Mouse (Mus musculus) c-Kit-negative CD71-positive TER-119-positive erythroid progenitor cells, embryonic 14.5 days (primary cell): Measurements from ENCODE around the gene Hist1h3i.

Source experiments
- DNase-seq: peaks from one replicate; pipeline ENCODE4 v3.0.0-alpha.2; 2013; ENCODE audit warnings: low read depth, low spot score

Hist1h3i gene

DNA sequence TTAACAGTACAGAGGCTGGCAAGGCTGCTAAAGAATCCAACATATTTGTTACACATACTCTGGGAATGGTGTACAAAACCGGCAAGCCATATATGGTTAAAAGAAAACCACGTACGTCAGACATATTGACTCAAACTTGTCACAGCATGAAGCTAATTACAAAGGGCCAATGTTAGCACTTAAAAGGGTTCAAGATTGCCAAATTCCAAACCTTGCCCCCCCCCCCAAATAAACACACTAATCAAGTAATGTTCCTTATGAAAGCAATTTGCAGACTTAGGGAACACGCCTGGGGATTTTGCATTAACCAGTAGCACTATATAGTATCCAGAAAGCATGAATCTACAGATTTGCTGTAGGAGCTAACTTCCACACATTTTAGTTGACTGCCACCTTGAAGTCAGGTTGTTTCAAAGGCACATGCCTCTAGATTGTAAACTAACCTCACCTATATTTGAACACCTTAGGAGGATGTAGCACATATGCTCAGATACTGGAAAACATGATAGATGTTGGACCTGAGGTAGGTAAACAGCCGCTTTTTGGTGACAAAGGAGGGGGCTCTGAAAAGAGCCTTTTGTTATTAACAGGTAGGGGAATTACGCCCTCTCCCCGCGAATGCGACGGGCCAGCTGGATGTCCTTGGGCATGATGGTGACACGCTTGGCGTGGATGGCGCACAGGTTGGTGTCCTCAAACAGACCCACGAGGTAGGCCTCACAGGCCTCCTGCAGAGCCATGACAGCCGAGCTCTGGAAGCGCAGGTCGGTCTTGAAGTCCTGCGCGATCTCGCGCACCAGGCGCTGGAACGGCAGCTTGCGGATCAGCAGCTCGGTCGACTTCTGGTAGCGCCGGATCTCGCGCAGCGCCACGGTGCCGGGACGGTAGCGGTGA lies 562 bp downstream of the Hist1h3i start:
- peak; percentile 66 for DNase-seq

DNA sequence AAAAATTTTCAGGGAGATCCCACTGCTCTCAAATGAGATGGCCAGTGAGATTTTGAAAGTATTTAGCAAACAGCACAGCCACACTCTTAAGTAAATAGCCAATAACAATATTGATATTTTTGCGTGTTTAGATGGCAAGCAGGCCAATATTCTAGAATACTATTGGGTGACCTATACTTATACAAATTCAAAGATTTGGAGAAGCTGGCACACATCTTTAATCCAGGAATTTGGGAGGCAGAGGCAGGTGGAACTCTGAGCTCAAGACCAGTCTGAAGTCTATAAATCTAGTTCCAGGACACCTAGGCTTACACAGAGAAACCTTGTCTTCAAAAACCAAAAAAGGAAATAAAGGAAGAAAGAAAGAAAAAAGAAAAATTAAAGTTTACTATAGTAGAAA lies 1.5 kb downstream of the Hist1h3i start:
- DNase-seq = peak; percentile 24

DNA sequence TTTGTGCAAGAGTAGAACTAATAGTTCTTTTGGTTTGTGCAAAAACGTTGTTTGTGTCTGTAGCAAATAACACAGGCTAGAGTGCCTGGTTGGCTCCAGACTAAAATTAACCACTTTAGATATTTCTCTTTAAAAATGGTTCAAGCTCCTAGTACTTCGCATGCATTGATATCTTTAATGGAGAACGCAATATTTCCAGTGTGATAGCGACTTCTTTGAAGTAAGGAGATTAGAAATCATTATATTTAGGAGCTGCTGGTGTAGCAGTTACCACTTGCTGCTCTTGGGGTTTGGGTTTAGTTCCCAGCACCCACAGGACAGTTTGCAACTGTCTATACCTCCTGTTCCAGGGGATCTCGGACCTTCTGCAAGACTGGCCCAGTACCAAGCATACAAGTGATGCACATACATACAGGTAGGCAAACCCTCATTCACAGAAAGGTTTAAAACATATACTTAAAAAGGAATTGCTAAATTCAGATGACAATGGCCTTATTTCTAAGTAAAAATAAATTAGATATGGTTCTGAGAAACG lies 2.1 kb downstream of the Hist1h3i start:
- peak; percentile 40 for DNase-seq

DNA sequence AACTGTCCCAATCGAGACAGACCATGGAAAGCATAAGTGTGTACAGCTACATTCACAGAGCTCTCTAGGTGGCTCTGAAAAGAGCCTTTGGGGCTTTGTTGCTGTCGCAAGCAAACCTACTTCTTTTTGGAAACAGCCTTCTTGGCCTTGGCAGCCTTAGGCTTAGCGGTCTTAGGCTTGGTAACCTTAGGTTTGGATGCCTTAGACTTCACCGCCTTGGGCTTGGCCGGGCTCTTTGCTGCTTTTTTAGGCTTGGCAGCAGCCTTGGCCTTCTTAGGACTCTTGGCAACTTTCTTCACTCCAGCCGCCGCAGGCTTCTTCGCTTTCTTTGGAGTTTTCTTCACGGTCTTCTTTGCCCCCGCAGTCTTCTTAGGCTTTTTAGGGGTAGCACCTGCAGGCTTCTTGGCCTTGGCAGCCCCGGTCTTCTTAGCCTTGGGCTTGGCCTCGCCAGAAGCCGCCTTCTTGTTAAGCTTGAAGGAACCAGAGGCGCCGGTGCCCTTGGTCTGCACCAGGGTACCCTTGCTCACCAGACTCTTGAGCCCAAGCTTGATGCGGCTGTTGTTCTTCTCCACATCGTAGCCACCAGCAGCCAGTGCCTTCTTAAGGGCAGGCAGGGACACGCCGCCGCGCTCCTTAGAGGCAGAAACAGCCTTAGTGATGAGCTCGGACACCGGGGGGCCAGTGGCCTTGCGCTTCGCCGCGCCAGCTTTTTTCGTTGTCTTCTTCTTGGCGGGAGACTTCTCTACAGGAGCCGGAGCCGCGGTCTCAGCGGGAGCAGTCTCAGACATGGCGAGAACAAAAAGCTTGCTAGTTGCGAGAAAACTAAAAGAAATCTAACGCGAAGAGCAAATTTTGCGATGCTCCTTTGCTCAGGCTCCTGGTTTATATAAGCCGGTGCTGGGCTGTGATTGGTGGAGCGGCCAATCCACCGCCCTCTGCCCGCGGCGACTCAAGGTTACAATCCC lies 3.1 kb downstream of the Hist1h3i start, which contains the start of gene Hist1h1b:
Gene Hist1h1b, minus strand, starts transcription at position 859 of the 965 bp plus-strand sequence.
- DNase-seq = peak; percentile 87

DNA sequence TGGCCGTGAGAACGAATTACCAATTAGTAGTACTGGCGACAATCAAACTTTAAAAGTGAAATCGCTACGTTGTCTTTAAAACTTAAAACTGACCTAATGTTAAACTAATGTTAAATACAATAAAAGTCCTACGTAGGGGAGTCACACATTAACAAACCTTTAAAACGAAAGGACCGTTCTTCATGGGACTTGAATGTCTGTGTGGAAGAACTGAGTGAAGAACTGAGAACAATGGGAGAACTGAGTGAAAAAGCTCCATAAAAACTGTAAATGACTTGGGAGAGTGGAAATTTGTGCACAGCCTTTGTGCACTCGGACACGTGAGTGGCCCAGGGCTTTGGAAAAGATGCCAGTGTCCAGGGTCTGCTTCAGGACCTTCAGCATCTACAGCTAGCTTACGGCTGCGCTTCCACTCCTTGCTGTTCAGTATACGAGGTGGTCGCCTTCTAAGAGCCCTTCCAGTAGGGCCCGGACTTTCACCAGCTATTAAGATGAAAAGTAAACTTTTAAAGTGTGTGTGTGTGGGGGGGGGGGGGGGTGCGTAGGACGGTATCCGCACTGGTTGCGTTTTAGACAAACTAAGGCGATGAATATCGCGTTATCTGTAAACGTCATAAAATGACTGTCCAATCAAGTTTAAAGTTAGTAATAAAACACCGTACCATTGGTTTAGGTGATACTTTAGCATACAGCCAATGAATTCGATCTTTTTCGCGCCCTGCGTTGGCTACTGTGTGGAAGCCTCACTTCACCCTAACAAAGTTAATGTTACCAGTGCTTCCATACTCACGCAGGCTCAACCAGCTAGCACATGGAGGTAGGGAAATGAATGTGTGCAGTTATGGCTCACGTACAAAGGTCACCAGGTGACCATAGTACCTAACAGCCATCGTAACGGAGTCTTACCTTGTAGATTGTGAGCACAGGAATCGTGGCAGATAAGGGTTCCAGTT lies 4.1 kb downstream of the Hist1h3i start:
- DNase-seq = peak; percentile 85

DNA sequence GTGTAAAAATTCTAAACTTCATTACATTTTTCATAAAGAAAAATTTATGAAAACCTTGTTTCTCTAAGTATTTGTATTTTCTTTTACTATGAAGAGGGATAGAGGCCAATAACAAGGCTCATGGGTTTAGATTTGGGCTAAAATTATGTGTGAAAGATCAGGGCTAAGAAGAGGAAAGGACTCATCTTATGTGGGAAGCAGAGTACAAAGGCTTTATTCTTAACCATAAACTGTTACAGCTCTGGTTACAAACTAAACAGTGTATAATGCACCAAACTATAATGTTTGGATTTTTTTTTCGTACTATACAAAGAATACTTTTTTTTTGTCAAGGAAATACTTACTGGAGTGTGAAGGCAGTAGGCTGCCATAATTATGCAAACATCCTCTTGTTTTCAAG lies 27.5 kb downstream of the Hist1h3i start:
- no peak for DNase-seq

DNA sequence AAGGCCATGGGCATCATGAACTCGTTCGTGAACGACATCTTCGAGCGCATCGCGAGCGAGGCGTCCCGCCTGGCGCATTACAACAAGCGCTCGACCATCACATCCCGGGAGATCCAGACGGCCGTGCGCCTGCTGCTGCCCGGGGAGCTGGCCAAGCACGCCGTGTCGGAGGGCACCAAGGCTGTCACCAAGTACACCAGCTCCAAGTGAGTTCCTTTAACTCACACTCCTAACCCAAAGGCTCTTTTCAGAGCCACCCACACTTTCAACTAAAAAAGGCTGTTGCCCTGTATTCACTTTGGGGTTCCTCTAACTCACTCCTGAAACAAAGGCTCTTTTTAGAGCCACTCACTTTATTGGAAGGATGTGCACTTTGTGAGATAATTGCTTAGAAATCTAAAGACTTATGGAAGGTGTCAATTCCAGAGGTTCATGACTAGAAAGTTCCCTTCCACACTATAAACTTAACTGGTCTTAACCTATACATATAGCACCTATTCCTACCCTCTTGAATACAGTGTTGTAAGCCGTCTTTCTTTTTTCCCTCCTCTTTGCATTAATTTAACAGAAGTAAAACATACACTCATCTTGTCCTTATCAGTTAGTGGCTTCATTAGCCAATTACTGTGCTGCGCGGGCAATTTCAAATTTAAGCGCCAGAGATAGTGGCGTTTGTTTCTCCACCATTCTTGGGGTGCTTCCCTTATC lies 28.7 kb downstream of the Hist1h3i start:
- DNase-seq = peak; percentile 89

DNA sequence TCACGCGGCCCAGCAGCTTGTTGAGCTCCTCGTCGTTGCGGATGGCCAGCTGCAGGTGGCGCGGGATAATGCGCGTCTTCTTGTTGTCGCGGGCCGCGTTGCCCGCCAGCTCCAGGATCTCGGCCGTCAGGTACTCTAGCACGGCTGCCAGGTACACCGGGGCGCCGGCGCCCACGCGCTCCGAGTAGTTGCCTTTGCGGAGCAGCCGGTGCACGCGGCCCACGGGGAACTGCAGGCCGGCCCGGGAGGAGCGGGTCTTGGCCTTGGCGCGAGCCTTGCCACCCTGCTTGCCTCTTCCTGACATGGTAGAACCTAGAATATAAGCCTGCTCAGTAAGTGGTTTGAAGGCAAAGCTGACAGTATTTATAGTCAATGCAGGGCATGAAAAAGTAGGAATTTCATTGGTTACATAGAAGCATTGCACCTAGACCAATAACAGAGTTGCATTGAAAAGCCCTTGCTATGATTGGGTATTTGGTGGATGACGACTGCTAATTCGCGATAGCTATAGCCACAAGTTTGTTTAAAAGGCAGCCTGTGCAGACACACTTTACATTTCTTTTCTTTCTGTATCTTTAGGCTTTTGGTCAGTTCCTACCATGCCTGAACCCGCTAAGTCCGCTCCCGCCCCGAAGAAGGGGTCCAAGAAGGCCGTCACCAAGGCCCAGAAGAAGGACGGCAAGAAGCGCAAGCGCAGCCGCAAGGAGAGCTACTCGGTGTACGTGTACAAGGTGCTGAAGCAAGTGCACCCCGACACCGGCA lies 29.5 kb downstream of the Hist1h3i start, which contains the start of the genes Hist1h2ak and Hist1h2bn:
Gene Hist1h2ak, minus strand, starts transcription at position 304 of the 762 bp plus-strand sequence.
Gene Hist1h2bn, plus strand, starts transcription at position 600 of the 762 bp plus-strand sequence.
- peak; percentile 97 for DNase-seq

DNA sequence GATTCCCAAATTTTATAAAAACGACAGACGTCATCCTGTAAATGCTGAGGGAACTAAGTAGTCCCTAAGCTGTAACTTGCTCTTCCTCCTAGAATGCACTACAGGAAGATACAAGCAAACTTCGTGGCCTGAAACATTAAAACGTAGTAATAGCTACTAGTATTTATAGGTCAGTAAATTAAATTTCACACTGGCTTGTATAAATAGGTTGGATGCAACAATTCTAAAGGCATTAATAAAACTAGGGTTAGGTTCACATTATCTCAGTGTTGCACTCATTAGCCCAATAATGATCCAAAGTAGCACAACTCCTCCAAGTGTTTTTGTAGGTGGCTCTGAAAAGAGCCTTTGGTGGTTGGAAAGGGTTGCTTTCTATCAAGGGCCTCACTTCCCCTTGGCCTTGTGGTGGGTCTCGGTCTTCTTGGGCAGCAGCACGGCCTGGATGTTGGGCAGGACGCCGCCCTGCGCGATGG lies 30.1 kb downstream of the Hist1h3i start:
- DNase-seq = peak; percentile 64

DNA sequence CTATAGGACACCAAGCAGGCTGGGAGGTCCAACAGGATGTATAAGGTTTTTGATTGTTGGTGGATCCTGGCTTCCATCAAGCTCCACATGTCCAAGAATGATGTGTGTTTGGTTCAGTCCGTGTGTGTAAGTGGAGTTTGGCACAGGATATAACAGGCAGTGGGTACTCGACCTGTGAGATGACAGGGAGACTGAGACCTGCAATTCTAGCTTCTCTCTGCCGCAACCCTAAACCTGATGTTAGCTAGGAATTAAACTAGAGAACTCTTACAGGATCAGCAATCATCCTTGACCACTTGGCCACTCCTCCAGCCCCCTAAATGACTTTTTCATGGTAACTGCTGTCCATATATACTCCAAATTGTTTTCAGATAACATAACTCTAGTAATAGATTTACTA lies 30.8 kb downstream of the Hist1h3i start:
- DNase-seq = peak; percentile 50

DNA sequence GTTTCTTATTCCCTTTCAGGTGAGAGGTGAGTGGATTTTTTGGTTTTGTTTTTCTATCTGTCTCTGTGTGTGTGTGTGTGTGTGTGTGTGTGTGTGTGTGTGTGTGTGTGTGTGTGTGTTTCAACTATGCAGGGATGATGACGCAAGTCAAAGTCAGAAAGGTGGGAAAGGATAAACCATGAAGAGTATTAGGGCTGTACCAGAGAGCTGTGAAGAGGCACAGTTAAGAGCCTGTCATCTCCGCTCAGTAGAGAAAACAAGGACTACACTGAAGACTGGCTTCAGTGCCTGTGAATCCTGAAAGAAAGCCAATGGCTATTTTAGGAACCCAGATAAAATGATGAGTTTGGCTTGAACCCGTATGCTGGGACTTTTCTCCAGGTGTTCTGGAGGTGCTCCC lies 31.3 kb downstream of the Hist1h3i start:
- no peak for DNase-seq

DNA sequence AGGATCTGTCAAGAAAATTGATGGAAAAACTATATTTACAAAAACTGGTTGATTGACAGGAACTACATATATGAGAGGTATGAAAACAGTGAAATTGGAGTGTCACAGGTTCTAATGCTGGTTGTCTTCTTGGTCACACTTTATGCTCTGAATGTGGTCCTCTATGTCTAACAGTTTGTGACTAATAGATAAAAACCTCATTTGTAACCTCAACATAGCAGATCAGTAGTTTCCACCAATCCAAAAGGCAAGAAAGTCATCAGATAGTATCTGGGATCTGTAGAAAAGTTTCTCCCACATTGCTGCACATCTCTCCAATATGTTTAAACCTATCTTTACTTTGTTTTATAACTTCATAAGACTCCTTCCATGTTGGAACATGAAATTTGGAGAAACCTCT lies 31.8 kb downstream of the Hist1h3i start:
- DNase-seq = peak; percentile 41

DNA sequence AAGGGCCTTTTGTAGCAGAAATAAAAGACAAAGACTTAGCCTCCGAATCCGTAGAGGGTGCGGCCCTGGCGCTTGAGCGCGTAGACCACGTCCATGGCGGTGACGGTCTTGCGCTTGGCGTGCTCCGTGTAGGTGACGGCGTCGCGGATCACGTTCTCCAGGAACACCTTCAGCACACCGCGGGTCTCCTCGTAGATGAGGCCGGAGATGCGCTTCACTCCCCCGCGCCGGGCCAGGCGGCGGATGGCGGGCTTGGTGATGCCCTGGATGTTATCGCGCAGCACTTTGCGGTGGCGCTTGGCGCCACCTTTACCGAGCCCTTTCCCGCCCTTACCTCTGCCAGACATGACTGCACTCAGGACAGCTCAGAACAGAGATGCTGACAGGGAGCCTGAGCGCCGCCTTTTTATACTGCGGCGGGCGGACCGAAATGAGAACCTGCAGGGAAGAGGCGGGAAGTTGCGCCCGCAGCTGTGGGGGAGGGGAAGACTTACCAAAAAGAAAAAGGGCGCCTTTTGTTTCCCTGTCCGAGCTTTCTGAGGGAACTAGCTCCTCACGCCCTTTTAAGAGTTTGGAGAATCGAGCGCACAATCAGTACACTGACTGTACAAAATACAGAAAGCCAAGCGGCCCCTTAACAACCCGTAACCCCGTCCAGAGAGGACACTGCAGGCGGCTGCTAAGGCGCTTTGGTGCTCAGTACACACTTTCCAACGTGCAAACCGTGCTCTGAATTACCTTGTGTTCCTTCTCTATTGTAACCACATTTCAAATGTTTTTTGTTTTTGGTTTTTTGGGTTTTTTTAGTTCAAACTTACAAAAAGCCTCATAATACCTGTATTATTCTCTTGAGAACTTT lies 32.8 kb downstream of the Hist1h3i start, which contains the start of gene Hist1h4k:
Gene Hist1h4k, minus strand, starts transcription at position 347 of the 859 bp plus-strand sequence.
- peak; percentile 85 for DNase-seq

DNA sequence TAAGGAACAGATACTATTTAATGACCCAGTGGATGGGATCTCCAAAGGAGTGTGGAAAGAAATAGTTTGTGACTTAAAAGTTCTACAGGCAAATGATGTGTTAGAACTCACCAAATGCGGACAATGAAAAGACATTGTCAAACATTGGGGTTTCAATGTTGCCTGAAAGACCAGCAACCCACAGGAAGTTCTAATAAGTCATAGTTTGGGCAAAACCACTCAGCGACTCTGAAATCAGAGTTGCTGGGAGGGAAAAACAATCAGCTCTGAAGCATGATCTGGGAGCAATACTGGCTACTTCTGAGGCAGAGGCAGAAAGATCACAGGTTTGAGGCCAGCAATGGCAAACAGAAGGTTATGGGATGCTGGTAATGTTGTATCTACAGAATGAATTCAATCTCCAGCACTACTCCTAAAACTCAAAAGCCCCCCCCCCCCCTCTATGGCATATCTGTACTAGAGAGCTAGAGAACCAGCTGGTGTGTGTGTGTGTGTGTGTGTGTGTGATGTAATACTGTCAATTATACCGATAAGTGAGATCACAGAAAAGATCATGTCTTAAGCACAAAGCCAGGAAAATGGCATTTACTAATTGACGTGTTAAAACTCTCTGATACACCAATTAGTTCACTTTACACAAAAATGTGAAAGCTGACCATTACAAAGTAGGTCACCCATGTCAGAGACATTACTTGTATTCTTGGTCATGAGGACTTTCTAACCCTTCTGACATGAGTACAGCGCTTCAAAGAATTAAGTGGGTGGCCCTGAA lies 33.6 kb downstream of the Hist1h3i start:
- DNase-seq = peak; percentile 47

DNA sequence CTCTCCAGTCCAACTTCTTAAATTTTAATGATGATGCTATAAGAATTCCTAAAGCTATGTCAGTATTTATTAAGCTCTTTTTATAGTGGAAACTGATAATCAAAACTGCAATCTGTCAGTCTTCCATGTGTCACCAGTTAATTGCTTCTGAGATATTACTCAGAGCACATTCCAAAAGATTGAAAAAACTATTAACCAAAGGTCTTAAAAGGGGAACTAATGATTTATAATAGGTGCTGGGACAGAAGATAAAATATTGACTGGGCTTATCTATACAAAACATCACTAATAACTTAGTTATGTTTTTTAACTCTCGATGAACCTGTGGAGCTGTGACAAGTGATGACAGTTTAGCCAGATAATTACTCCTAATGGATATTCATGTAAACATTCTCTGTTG lies 38.2 kb downstream of the Hist1h3i start:
- no peak for DNase-seq

DNA sequence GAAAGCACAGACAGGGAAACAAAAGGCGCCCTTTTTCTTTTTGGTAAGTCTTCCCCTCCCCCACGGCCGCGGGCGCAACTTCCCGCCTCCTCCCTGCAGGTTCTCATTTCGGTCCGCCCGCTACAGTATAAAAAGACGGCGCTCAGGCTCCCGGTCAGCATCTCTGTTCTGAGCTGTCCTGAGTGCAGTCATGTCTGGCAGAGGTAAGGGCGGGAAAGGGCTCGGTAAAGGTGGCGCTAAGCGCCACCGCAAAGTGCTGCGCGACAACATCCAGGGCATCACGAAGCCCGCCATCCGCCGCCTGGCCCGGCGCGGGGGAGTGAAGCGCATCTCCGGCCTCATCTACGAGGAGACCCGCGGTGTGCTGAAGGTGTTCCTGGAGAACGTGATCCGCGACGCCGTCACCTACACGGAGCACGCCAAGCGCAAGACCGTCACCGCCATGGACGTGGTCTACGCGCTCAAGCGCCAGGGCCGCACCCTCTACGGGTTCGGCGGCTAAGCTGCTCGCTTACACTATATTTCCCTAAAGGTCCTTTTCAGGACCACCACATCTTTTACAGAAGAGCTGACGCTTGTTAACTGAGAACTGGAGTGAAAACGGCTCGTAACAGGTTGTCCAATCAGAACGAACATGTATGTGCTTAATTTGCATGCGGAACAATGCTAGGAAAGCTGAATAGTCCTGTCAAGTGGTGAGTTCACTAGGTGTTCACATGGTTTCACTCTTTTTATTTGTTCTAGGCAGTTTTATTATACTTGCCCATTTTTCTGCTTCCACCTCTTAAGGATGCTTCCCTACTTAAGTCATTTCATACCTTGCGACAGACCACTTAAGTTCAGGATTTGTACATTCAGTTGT lies 48.0 kb downstream of the Hist1h3i start, which contains the start of gene Hist1h4j:
Gene Hist1h4j, plus strand, starts transcription at position 159 of the 862 bp plus-strand sequence.
- peak; percentile 79 for DNase-seq
